Mouse (Mus musculus) kidney, adult 2 months (tissue): ENCODE data around the gene Kin. TPM values are rescaled to one million over a fixed set of nuclear protein-coding genes. Genes with fewer than 3 reads are reported as not detected.

Experiments used
- DNase-seq: peaks from one replicate; pipeline ENCODE4 v3.0.0; 2021
- H3K27ac ChIP-seq: fragments of 200-500 bp; 2 replicates; pipeline ENCODE4 v1.5.1; 2012; ENCODE audit warnings: low read depth, low read length, control low read depth, inconsistent platforms; ENCODE audit not compliant: insufficient read depth
- H3K27me3 ChIP-seq: fragments of 200-500 bp; replicated peaks from 2 replicates; pipeline ENCODE4 v1.6.1; 2012; ENCODE audit warnings: mild to moderate bottlenecking, moderate library complexity, low read length, inconsistent platforms; ENCODE audit not compliant: control insufficient read depth, insufficient read depth
- H3K36me3 ChIP-seq: fragments of 200-500 bp; 2 replicates; pipeline ENCODE4 v1.6.1; 2012; ENCODE audit warnings: mild to moderate bottlenecking, moderate library complexity, low read length, inconsistent platforms; ENCODE audit not compliant: control insufficient read depth, insufficient read depth
- H3K4me1 ChIP-seq: fragments of 200-500 bp; 2 replicates; pipeline ENCODE4 v1.6.1; 2011; ENCODE audit warnings: low read length; ENCODE audit not compliant: control insufficient read depth, insufficient read depth
- H3K4me3 ChIP-seq: fragments of 200-500 bp; 2 replicates; pipeline ENCODE4 v1.5.1; 2011; ENCODE audit warnings: mild to moderate bottlenecking, low read depth, low read length, control low read depth; ENCODE audit not compliant: insufficient read depth
- CTCF ChIP-seq: fragments of 200-500 bp; conservative IDR thresholded peaks from 2 replicates; pipeline ENCODE4 v1.5.1; 2011; ENCODE audit warnings: low read depth, mild to moderate bottlenecking, control low read depth, low read length, moderate library complexity, mixed read lengths; ENCODE audit not compliant: insufficient read depth, insufficient read length
- POLR2A ChIP-seq: fragments of 200-500 bp; IDR thresholded peaks from one replicate; pipeline ENCODE4 v1.6.1; 2011; ENCODE audit warnings: low read depth, low read length, control low read depth
- WGBS: fragments of 180-500 bp; shearing (Covaris S2); methylation state at CpG from one replicate; pipeline ENCODE4 v1.1.7; 2018; 5-methylcytosine and 5-hydroxymethylcytosine counted together
- polyA plus RNA-seq: library from polyadenylated mRNA; depleted of rRNA; stranded (reverse); fragments of >200 nt; gene quantifications from 2 replicates; pipeline ENCODE4 v1.2.3, GENCODE M21; 2012

Gene Kin
- polyA plus RNA-seq, 1 experiment, result 4.6 TPM

GRCm38 (mm10) chr2:10118751-10119150 is 38.4 kb downstream of the Kin start:
- no peaks in the 10 kb centered on the region for H3K4me1 ChIP-seq
- no peak for TF ChIP-seq POLR2A
- no peak for TF ChIP-seq CTCF
- 51% methylated on average over 1 of the region's 1 CpGs for WGBS

GRCm38 (mm10) chr2:10119276-10119675 is 38.9 kb downstream of the Kin start:
- 64% methylated on average over 8 of the region's 8 CpGs for WGBS
- Histone ChIP-seq H3K27me3 (no peaks in the 10 kb centered on the region), H3K27ac (no peak overlapping the region), H3K4me3 (no peak overlapping the region), H3K4me1 (no peaks in the 10 kb centered on the region), H3K36me3 (no peaks in the 10 kb centered on the region)
- TF ChIP-seq POLR2A (no peak), CTCF (no peak)
- DNase-seq, result no peak

More at GRCm38 (mm10) chr2:10118751-10119150, 38.4 kb downstream of the Kin start:
- no peaks in the 10 kb centered on the region for H3K36me3 ChIP-seq
- no peak overlapping the region for H3K4me3 ChIP-seq
- H3K27me3 ChIP-seq, result no peaks in the 10 kb centered on the region
- H3K27ac ChIP-seq, result no peak overlapping the region
- no peak for DNase-seq

GRCm38 (mm10) chr2:10121826-10122225 is 41.4 kb downstream of the Kin start:
- H3K4me1 ChIP-seq, result no peaks in the 10 kb centered on the region
- H3K36me3 ChIP-seq, result no peaks in the 10 kb centered on the region
- H3K4me3 ChIP-seq, result no peak overlapping the region
- TF ChIP-seq CTCF (no peak), POLR2A (no peak)
- H3K27me3 ChIP-seq, result no peaks in the 10 kb centered on the region
- WGBS, result 57% methylated on average over 3 of the region's 3 CpGs
- no peak overlapping the region for H3K27ac ChIP-seq
- DNase-seq, result no peak

GRCm38 (mm10) chr2:10126122-10126521 is 45.7 kb downstream of the Kin start:
- no peaks in the 10 kb centered on the region for H3K27me3 ChIP-seq
- H3K4me3 ChIP-seq, result no peak overlapping the region
- DNase-seq, result peak; percentile 25
- 85% methylated on average over 4 of the region's 4 CpGs for WGBS
- H3K27ac ChIP-seq, result no peak overlapping the region; the same call in 1 of the 2 replicates
- no peaks in the 10 kb centered on the region for H3K36me3 ChIP-seq
- H3K4me1 ChIP-seq, result no peaks in the 10 kb centered on the region; the same call in 1 of the 2 replicates
- no peak for TF ChIP-seq CTCF
- TF ChIP-seq POLR2A, result no peak

- no peak for TF ChIP-seq POLR2A
- no peak for TF ChIP-seq CTCF
- no peak for DNase-seq
- WGBS, result 86% methylated on average over 5 of the region's 5 CpGs
- no peak overlapping the region for H3K27ac ChIP-seq
- no peaks in the 10 kb centered on the region for H3K27me3 ChIP-seq
- H3K36me3 ChIP-seq, result no peaks in the 10 kb centered on the region
- no peak overlapping the region for H3K4me3 ChIP-seq
- H3K4me1 ChIP-seq, result no peaks in the 10 kb centered on the region; the same call in 1 of the 2 replicates
Observed at GRCm38 (mm10) chr2:10127471-10127870, 47.1 kb downstream of the Kin start.

- peak; percentile 79 for DNase-seq
- Histone ChIP-seq H3K4me1 (no peaks in the 10 kb centered on the region; the same call in 1 of the 2 replicates), H3K27ac (peak overlapping the region; percentile 51; the same call in 1 of the 2 replicates), H3K27me3 (no peaks in the 10 kb centered on the region), H3K36me3 (no peaks in the 10 kb centered on the region), H3K4me3 (no peak overlapping the region)
- 56% methylated on average over 4 of the region's 4 CpGs for WGBS
- TF ChIP-seq CTCF (no peak), POLR2A (no peak)
Observed at GRCm38 (mm10) chr2:10128571-10128970, 48.2 kb downstream of the Kin start.

- H3K4me3 ChIP-seq, result no peak overlapping the region
- H3K27ac ChIP-seq, result no peak overlapping the region
- no peaks in the 10 kb centered on the region; the same call in 1 of the 2 replicates for H3K4me1 ChIP-seq
- TF ChIP-seq CTCF (no peak), POLR2A (no peak)
- DNase-seq, result no peak
- H3K27me3 ChIP-seq, result no peaks in the 10 kb centered on the region
- no peaks in the 10 kb centered on the region for H3K36me3 ChIP-seq
- 38% methylated on average over 8 of the region's 8 CpGs for WGBS
Observed at GRCm38 (mm10) chr2:10130341-10130990, 50.1 kb downstream of the Kin start.
